Mouse (Mus musculus) hindbrain, embryonic 16.5 days (tissue): Measurements from ENCODE around the gene Mrpl48. TPM values are rescaled to one million over a fixed set of nuclear protein-coding genes. Genes with fewer than 3 reads are reported as not detected.

Experiments
- ATAC-seq: fragments of 200-750 bp; cut with Nextera tagmentation; 2 replicates; pipeline ENCODE4 v1.8.0; 2017; ENCODE audit warnings: moderate TSS enrichment, moderate library complexity
- H3K27ac ChIP-seq: fragments of 300-500 bp; sonication (generic); 2 replicates; pipeline ENCODE4 v1.5.1; 2014; ENCODE audit warnings: low read depth, mild to moderate bottlenecking, control low read depth, low read length, moderate library complexity
- H3K27me3 ChIP-seq: fragments of 300-500 bp; sonication (generic); replicated peaks from 2 replicates; pipeline ENCODE4 v1.6.1; 2014; ENCODE audit warnings: low read length; ENCODE audit not compliant: control insufficient read depth, insufficient read depth
- H3K36me3 ChIP-seq: fragments of 300-500 bp; sonication (generic); 2 replicates; pipeline ENCODE4 v1.6.1; 2014; ENCODE audit warnings: mild to moderate bottlenecking, low read length, moderate library complexity, mixed read lengths; ENCODE audit not compliant: control insufficient read depth, insufficient read depth
- H3K4me1 ChIP-seq: fragments of 300-500 bp; sonication (generic); 2 replicates; pipeline ENCODE4 v1.6.1; 2014; ENCODE audit warnings: low read depth, low read length; ENCODE audit not compliant: control insufficient read depth, insufficient read depth
- H3K4me2 ChIP-seq: fragments of 300-500 bp; sonication (generic); 2 replicates; pipeline ENCODE4 v1.6.1; 2014; ENCODE audit warnings: mild to moderate bottlenecking, low read length, control low read depth, moderate library complexity
- H3K4me3 ChIP-seq: fragments of 300-500 bp; sonication (generic); 2 replicates; pipeline ENCODE4 v1.5.1; 2014; ENCODE audit warnings: mild to moderate bottlenecking, low read length, control low read depth, moderate library complexity
- H3K9ac ChIP-seq: fragments of 300-500 bp; sonication (generic); 2 replicates; pipeline ENCODE4 v1.6.1; 2014; ENCODE audit warnings: low read depth, mild to moderate bottlenecking, control low read depth, low read length, moderate library complexity
- H3K9me3 ChIP-seq: fragments of 300-500 bp; sonication (generic); 2 replicates; pipeline ENCODE4 v1.6.1; 2014; ENCODE audit warnings: mild to moderate bottlenecking, low read length, moderate library complexity; ENCODE audit not compliant: control insufficient read depth
- WGBS: fragments of 180-500 bp; shearing (Covaris S2); extraction: QIAGEN DNeasy Blood & Tissue Kit; methylation state at CpG from one replicate; pipeline ENCODE4 v1.1.7; 2014; 5-methylcytosine and 5-hydroxymethylcytosine counted together
- polyA plus RNA-seq: library from polyadenylated mRNA; unstranded; fragments of >200 nt; fragmentation: Nextera tagmentation; extraction: Ambion mirVana; gene quantifications from 2 replicates; pipeline ENCODE4 v1.2.1, GENCODE M21; 2015

The Mrpl48 gene
- polyA plus RNA-seq, 1 experiment from 2014 or later: 90.5 TPM

GRCm38 (mm10) chr7:100642413-100642812 is 34.3 kb upstream of the Mrpl48 start:
- Histone ChIP-seq H3K4me1 (no peaks in the 10 kb centered on the region), H3K9ac (no peak overlapping the region), H3K36me3 (peaks cover 9% of the 10 kb centered on the region; the same call in 1 of the 2 replicates), H3K4me3 (no peak overlapping the region), H3K27me3 (no peaks in the 10 kb centered on the region), H3K9me3 (no peaks in the 10 kb centered on the region), H3K27ac (no peak overlapping the region), H3K4me2 (no peak overlapping the region)
- WGBS: 93% methylated on average over 4 of the region's 4 CpGs
- no peak for ATAC-seq

- ATAC-seq: no peak
- Histone ChIP-seq H3K4me1 (no peaks in the 10 kb centered on the region), H3K4me3 (no peak overlapping the region), H3K27ac (no peak overlapping the region), H3K9me3 (no peaks in the 10 kb centered on the region), H3K4me2 (no peak overlapping the region), H3K27me3 (no peaks in the 10 kb centered on the region), H3K36me3 (peaks cover 12% of the 10 kb centered on the region; the same call in 1 of the 2 replicates), H3K9ac (no peak overlapping the region)
- 5% methylated on average over 1 of the region's 1 CpGs for WGBS
Observed at GRCm38 (mm10) chr7:100637657-100638056, 29.6 kb upstream of the Mrpl48 start.

GRCm38 (mm10) chr7:100624538-100624937 is 16.4 kb upstream of the Mrpl48 start:
- Histone ChIP-seq H3K9ac (no peak overlapping the region), H3K27me3 (no peaks in the 10 kb centered on the region), H3K4me2 (no peak overlapping the region), H3K4me3 (no peak overlapping the region), H3K4me1 (no peaks in the 10 kb centered on the region; the same call in 1 of the 2 replicates), H3K27ac (no peak overlapping the region), H3K36me3 (peaks cover 1% of the 10 kb centered on the region; the same call in 1 of the 2 replicates), H3K9me3 (no peaks in the 10 kb centered on the region)
- WGBS: 76% methylated on average over 3 of the region's 3 CpGs
- ATAC-seq: no peak; the same call in 1 of the 2 replicates

GRCm38 (mm10) chr7:100622277-100622676 is 14.2 kb upstream of the Mrpl48 start:
- 74% methylated on average over 2 of the region's 2 CpGs for WGBS
- Histone ChIP-seq H3K9ac (no peak overlapping the region), H3K4me2 (no peak overlapping the region), H3K4me1 (no peaks in the 10 kb centered on the region; the same call in 1 of the 2 replicates), H3K4me3 (no peak overlapping the region), H3K27me3 (no peaks in the 10 kb centered on the region), H3K27ac (no peak overlapping the region), H3K9me3 (no peaks in the 10 kb centered on the region), H3K36me3 (no peaks in the 10 kb centered on the region)
- no peak for ATAC-seq

- 94% methylated on average over 4 of the region's 4 CpGs for WGBS
- Histone ChIP-seq H3K36me3 (no peaks in the 10 kb centered on the region), H3K27ac (no peak overlapping the region)
Observed at GRCm38 (mm10) chr7:100616121-100616857, 8.2 kb upstream of the Mrpl48 start.

DNA sequence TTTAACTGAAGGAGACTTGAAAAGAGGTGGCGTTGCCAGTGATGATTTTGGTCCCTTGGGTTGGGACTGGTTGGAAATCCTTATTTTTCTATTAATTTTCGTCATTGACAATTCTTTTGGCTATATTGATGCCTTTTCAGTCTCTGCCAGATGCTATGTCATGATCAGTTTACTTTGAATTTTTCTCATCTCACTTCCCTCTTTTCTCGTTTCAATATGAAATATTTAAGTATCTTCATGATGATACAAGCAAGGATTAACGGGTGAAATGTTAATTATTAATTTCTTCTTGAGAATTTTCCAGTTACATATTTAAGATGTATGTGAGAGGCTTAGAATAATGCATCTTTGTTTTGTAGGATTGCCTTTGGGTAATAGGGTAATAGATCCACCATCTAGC is 809 bp upstream of the Mrpl48 start:
- H3K4me3 ChIP-seq: peak overlapping the region; percentile 99
- 15% methylated on average over 4 of the region's 4 CpGs for WGBS
- no peak for ATAC-seq

More at GRCm38 (mm10) chr7:100616121-100616857, 8.2 kb upstream of the Mrpl48 start:
- Histone ChIP-seq H3K4me2 (no peak overlapping the region), H3K9ac (no peak overlapping the region), H3K27me3 (no peaks in the 10 kb centered on the region), H3K4me3 (no peak overlapping the region), H3K4me1 (no peaks in the 10 kb centered on the region; the same call in none of the 2 replicates), H3K9me3 (no peaks in the 10 kb centered on the region)
- no peak for ATAC-seq

GRCm38 (mm10) chr7:100607214-100608129 is 629 bp downstream of the Mrpl48 start, which contains the start of gene Rab6a:
Gene Rab6a, plus strand, starts transcription at chr7:100607410.
- Histone ChIP-seq H3K27me3 (no peaks in the 10 kb centered on the region), H3K27ac (peak within 1 kb of the TSS; percentile 99), H3K4me1 (peaks cover 12% of the 10 kb centered on the region), H3K9me3 (no peaks in the 10 kb centered on the region), H3K4me2 (peak within 1 kb of the TSS; percentile 60), H3K9ac (peak within 1 kb of the TSS; percentile 100), H3K4me3 (peak within 1 kb of the TSS; percentile 99), H3K36me3 (no peaks in the 10 kb centered on the region)
- ATAC-seq: peak; percentile 97
- WGBS: under 1% methylated on average over 99 of the region's 105 CpGs

More for the DNA sequence above, 809 bp upstream of the Mrpl48 start:
- Histone ChIP-seq H3K4me1 (peaks cover 12% of the 10 kb centered on the region), H3K27me3 (no peaks in the 10 kb centered on the region), H3K9ac (peak overlapping the region; percentile 100), H3K4me2 (peak overlapping the region; percentile 60), H3K36me3 (no peaks in the 10 kb centered on the region), H3K27ac (peak overlapping the region; percentile 99; the same call in 1 of the 2 replicates), H3K9me3 (no peaks in the 10 kb centered on the region)

GRCm38 (mm10) chr7:100600211-100600610 is 7.9 kb downstream of the Mrpl48 start:
- Histone ChIP-seq H3K4me2 (no peak overlapping the region), H3K27me3 (no peaks in the 10 kb centered on the region), H3K36me3 (no peaks in the 10 kb centered on the region), H3K9ac (no peak overlapping the region), H3K4me3 (no peak overlapping the region), H3K27ac (no peak overlapping the region), H3K9me3 (no peaks in the 10 kb centered on the region), H3K4me1 (no peaks in the 10 kb centered on the region)
- WGBS: 80% methylated on average over 5 of the region's 5 CpGs
- no peak for ATAC-seq

DNA sequence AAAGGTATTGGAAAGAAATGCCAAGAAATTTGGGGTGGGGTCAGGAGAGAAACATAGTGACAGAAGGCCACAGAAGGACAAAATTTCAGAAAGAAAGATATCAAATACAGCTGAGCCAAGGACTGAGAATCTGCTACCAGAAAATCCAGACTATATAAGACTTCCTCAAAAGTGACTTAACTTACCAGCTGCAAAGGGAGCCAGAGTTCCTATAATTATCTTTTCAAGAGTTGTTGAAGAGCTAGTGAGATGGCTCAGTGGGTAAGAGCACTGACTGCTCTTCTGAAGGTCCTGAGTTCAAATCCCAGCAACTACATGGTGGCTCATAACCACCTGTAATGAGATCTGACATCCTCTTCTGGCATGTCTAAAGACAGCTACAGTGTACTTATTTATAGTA is 14.8 kb downstream of the Mrpl48 start:
- no peaks in the 10 kb centered on the region for H3K36me3 ChIP-seq
- no peaks in the 10 kb centered on the region for H3K27me3 ChIP-seq
- no peaks in the 10 kb centered on the region for H3K9me3 ChIP-seq
- H3K9ac ChIP-seq: no peak overlapping the region
- no peak overlapping the region for H3K27ac ChIP-seq
- H3K4me3 ChIP-seq: no peak overlapping the region
- ATAC-seq: no peak
- no peak overlapping the region for H3K4me2 ChIP-seq
- no peaks in the 10 kb centered on the region for H3K4me1 ChIP-seq
